Mouse (Mus musculus): ENCODE data around the gene Gm19684.
"Not testable (repeated sequence)": the region's sequence is repeated elsewhere in the genome, so short reads cannot be mapped to it uniquely, and the experiment has no call there.

Gene Gm19684

DNA sequence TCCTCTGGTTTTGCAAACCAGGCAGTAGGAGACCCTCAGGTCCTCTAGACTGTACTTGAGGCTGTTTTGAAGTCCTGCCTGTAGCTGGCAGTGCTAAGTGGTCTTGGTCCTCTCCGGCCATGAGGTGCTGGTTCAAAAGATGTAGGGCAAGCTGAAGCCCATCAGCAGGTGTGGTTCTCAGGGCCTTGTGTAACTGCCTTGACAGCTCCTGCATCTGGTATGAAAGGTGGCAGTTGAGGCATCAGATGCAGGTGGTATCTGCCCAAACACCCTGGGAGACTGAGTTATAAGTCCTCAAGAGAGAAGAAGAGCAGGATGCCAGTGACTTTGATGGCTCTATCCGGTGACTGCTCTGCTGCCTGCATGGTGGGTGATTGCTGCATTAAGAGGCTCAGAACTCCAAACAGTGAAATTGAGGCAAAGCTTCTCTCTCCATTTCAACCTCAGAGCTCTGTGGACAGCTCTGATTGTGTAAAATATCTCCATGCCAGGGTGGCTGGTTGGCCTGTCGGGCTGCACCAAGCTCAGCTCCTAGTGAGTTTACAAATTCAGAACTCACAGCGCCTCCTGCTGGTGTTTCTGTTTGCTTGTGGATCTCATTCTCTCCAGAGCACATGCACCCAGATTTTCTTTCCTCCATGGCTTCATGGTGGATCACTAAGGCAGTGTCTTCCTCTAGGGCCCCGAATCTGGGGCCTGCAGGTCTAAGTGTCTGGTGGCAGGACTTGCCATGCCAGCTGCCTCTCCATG is 10.2 kb downstream of the Gm19684 start:
- DNase-seq (ENCODE audit: low spot score in 2 of 2): no peak

DNA sequence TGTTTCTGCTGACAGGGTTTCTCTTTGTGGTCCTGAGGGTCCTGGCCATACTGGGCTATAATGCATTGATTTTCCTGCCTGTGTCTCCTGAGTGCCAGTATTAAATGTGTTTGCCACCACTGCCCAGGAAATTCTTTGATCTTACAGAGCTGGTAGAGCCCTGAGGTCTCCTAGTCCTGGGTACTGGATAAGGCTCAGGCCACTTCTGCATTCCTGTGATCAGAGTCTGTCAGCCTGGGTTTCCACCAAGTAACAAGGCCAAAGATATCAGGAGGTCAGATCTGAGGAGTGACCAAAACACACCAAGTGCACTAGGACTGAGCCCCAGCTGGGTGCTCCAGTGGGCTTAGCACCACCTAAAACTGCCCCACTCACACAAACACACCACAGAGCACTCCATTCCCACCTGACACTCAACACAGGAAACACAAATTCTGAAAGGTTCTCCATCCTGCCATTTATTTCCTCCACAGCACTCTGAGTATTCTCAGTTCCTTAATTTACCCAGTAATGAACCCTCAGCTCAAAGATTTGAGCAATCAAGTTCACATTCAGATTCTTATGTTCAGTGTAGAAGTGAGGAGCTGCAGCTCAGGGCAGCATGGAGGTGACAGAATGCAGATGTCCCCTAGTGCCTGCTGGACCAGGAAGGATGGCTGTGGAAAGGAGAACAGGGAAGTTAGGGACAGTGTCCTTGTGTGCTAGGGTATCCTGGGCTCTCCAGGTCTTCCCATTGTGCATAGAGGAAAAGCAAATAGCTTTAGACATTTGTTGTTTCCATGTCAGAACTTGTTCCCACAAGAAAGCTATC is 14.1 kb downstream of the Gm19684 start:
- DNase-seq (ENCODE audit: low spot score in 2 of 2): not testable (repeated sequence)

GRCm38 (mm10) chr17:36136299-36136848 is 14.9 kb downstream of the Gm19684 start:
- not testable (repeated sequence) for DNase-seq (ENCODE audit: low spot score in 2 of 2)

DNA sequence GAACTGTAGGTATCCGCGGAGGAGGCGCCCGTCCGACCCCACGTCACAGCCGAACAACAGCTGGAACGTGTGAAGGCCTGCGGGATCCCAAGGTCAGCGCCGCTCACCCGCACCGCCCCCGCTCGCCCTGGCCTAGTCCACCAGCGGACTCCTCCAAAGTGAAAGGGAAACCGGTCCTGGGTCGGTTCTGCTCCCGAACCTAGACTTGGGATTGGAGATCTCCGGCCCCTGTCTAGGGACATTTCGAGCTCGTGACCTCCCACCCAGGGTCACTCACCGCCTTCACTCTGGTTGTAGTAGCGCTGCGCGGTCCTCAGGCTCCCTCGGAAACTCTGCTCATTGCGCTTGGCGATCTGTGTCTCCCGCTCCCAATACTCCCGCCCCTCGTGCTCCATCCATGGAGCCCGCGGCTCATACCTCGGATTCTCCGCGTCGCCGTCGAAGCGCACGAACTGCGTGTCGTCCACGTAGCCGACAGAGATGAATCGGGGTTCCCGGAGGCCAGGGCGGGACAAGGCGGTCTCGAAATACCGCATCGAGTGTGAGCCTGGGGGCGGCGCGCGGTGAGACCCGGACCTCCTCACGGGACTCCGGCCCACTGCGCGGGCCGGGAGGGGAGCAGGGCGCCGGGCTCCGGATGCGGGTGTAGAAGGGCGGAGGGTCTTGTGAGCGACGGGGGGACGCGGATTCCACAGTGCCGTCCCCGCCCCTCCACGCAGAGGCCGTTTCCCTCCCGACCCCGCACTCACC is 23.8 kb downstream of the Gm19684 start:
- peak in 1 of 2 experiments; percentile 64 for DNase-seq (ENCODE audit: low spot score in 2 of 2)

- DNase-seq (ENCODE audit: low spot score in 2 of 2): not testable (repeated sequence)
Measured at GRCm38 (mm10) chr17:36145861-36146156, 24.3 kb downstream of the Gm19684 start.

- DNase-seq (ENCODE audit: low spot score in 2 of 2): not testable (repeated sequence)
Measured at GRCm38 (mm10) chr17:36146937-36147336, 25.5 kb downstream of the Gm19684 start.

- not testable (repeated sequence) for DNase-seq (ENCODE audit: low spot score in 2 of 2)
Measured at GRCm38 (mm10) chr17:36148468-36148867, 27.0 kb downstream of the Gm19684 start.

DNA sequence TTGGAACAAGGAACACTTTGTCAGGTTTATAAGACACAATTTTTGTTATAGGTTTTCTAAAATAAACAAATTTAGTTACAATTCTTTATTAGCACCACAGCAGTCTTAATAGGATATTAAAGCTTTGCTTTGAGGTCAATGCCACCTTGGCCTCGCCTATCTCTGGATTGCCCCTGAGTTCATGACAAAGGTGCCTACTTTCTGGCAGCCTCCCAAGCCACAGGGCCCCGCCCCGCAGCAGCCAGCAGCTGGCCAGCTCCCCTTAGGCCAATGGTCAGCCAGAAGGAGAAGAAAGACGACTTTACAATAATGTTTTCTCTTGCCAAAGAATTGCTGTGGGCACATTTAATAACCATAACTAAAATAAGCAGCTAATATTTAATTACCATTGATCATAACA is 29.7 kb downstream of the Gm19684 start:
- not testable (repeated sequence) for DNase-seq (ENCODE audit: low spot score in 2 of 2)

GRCm38 (mm10) chr17:36154271-36155149 is 33.0 kb downstream of the Gm19684 start:
- no peak for DNase-seq (ENCODE audit: low spot score in 2 of 2)

DNA sequence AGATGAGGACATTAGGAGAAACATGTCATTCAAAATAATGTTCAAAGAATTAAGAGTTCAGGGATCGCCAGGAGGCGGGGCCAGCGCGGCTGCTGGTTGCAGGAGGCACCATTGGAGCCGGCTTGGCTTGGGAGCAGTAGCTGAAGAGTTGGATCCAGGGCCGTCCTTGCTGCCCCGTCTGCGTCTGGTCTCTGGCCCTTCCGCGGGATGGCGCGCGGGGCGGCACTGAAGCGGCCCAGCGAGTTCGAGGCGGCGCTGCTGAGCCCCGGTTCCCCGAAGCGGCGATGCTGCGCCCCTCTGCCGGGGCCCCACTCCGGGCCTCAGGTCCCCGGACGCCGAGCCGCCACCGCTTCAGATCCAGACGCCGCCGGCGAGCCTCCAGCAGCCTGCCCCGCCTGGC is 36.3 kb downstream of the Gm19684 start:
- DNase-seq (ENCODE audit: low spot score in 2 of 2): not testable (repeated sequence)

DNA sequence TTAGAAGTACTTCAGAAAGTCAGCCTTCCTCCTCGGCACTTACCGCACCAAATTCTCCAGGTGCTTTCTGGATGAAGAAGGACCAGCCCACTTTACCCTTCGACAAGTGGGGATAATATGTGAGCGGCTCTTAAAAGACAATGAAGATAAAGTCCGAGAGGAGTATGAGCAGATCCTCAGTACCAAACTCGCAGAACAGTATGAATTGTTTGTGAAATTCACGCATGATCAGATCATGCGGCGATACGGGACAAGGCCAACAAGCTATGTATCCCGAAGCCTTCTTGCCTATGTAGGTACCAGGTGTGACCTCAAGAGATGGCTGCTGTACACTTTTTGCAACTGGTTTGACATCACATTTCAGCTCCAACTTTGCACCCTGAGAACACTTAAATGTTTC is 36.8 kb downstream of the Gm19684 start:
- DNase-seq (ENCODE audit: low spot score in 2 of 2): not testable (repeated sequence)

DNA sequence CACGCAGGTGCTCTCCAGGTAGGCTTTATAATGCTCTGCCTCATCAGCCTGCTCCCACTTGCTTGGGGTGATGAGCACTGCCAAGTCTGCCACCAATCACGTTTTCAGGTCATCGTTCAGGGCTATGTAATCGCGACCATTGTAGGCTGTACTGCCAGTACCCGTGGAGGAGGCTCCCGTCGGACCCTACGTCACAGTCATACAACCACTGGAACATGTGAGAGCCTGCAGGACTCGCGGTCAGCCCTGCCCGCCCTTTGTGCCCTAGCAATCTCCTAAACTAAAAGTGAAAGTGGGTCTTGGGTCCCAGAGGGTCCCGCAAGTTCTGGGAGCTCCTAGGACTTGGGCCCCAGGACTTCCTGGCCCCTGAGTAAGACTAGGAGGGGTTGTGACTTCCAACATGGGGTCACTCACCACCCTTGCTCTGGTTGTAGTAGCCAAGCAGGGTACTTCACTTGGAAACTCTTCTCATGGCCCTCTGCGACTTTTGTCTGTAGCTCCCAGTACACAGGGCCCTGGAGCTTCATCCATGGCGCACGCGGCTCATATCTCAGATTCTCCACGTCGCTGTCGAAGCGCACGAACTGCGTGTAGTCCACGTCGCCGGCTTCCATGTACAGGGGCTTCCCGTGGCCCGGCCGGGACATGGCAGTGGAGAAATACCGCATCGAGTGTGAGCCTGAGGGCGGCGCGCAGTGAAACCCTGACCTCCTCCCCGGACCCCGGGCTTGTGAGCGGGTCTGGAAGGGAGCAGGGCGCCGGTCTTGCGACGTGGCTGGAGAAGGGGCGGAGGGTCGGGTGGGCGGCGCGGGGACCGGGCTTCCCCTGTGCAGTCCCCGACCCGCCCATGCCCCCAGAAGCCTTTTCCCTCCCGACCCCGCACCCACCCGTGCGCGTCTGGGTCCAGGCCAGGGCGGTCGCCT is 39.9 kb downstream of the Gm19684 start:
- no peak for DNase-seq (ENCODE audit: low spot score in 2 of 2)

GRCm38 (mm10) chr17:36166901-36167300 is 45.4 kb downstream of the Gm19684 start:
- DNase-seq (ENCODE audit: low spot score in 2 of 2): not testable (repeated sequence)

DNA sequence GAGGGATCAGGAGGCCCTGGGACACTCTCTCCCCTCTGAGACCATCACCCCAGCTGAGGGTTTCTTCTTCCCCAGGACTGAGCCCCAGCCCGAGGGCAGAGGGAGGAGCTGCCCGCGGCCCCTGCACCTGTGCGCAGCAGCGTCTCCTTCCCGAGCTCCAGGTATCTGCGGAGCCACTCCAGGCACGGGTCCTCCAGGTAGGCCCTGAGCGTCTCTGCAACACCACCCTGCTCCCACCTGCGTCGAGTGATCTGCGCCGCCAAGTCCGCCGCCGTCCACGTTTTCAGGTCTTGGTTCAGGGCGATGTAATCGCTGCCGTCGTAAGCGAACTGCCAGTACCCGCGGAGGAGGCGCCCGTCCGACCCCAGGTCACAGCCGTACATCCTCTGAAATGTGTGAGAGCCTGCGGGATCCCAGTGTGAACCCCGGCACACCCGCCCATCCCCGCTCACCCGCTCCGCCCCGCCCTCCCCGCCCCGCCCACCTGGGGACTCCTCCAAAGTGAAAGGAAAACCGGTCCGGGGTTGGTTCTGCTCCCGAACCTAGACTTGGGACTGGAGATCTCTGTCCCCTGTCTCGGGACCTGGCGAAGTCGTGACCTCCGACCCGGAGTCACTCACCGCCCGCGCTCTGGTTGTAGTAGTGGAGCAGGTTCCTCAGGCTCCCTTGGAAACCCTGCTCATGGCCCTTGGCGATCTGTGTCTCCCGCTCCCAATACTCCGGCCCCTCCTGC is 46.0 kb downstream of the Gm19684 start:
- no peak for DNase-seq (ENCODE audit: low spot score in 2 of 2)

GRCm38 (mm10) chr17:36168039-36168652 is 46.7 kb downstream of the Gm19684 start, which contains the start of gene Gm8909:
Gene Gm8909, minus strand, starts transcription at chr17:36168537.
- no peak for DNase-seq (ENCODE audit: low spot score in 2 of 2)

DNA sequence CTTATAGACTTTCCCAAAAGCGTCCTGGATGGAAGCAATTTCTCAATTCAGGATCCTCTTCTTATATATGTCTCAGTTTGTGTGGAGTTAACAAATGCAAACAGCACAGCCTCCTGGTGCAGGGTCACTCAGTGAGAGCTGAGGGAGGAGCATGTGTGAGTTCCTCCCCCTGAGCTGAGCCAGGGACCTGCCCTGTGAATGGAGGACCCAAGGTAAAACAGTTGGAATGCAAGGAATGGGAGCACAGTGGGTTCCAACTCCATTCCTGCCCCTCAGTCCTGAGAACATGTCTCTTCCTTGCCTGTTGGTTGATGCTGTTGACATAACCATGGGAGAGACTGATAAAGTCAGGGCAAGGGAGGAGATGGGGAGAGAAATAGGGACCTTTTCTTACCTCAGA is 47.6 kb downstream of the Gm19684 start:
- DNase-seq (ENCODE audit: low spot score in 2 of 2): not testable (repeated sequence)

GRCm38 (mm10) chr17:36169753-36170152 is 48.3 kb downstream of the Gm19684 start:
- no peak for DNase-seq (ENCODE audit: low spot score in 2 of 2)

DNA sequence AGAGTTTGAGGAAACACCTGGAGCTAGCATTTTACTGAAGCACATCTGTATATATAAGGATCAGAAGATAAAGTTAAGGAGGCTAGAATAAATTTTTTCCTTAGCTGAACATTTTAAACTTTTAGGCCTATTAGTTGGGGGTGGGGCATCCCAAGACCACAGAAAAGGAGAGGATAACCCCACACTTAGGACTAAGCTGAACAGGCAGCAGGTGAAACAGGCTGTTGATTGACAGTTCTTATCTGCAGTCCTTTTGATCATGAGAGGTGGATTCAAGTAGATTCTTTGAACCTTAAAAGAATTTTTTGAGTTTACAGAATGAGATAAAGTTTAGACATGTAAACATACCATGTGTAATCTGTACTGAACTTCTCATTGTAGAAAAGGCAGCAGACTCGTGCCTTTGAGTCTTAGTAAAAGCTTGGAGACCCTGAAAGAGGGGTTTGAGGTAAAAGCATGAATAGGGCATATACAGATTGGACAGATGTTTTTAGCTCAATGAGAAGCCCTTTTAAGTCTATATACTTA is 48.9 kb downstream of the Gm19684 start:
- no peak for DNase-seq (ENCODE audit: low spot score in 2 of 2)

Measured in spleen, postnatal 4 days (tissue).